Mouse (Mus musculus) spleen, adult 2 months (tissue): Measurements from ENCODE around the gene Skor1. TPM values are rescaled to one million over a fixed set of nuclear protein-coding genes. Genes with fewer than 3 reads are reported as not detected.

Experiments used
- DNase-seq, 2 experiments: peaks; one replicate each; pipeline versions ENCODE4 v3.0.0 to v3.0.0-alpha.2; 2012 to 2021; ENCODE audit warnings: low spot score in 2 of 2, low read depth in 1 of 2
- H3K27ac ChIP-seq: fragments of 200-500 bp; 2 replicates; pipeline ENCODE4 v1.5.1; 2012; ENCODE audit warnings: low read length, inconsistent platforms; ENCODE audit not compliant: insufficient read depth
- H3K27me3 ChIP-seq: fragments of 200-500 bp; 2 replicates; pipeline ENCODE4 v1.6.1; 2012; ENCODE audit warnings: mild to moderate bottlenecking, moderate library complexity, low read length, inconsistent platforms; ENCODE audit not compliant: control insufficient read depth, insufficient read depth
- H3K36me3 ChIP-seq: fragments of 200-500 bp; 2 replicates; pipeline ENCODE4 v1.6.1; 2012; ENCODE audit warnings: mild to moderate bottlenecking, low read length, inconsistent platforms; ENCODE audit not compliant: control insufficient read depth, insufficient read depth
- H3K4me1 ChIP-seq: fragments of 200-500 bp; 2 replicates; pipeline ENCODE4 v1.6.1; 2011; ENCODE audit warnings: inconsistent platforms; ENCODE audit not compliant: control insufficient read depth, insufficient read depth, insufficient read length
- H3K4me3 ChIP-seq: fragments of 200-500 bp; 2 replicates; pipeline ENCODE4 v1.5.1; 2011; ENCODE audit warnings: mild to moderate bottlenecking, inconsistent platforms; ENCODE audit not compliant: insufficient read depth, insufficient read length; ENCODE audit errors: extremely low read depth
- CTCF ChIP-seq: fragments of 200-500 bp; IDR thresholded peaks from 2 replicates; pipeline ENCODE4 v1.5.1; 2011; ENCODE audit warnings: mild to moderate bottlenecking, inconsistent platforms; ENCODE audit not compliant: insufficient read depth, insufficient read length, insufficient replicate concordance; ENCODE audit errors: extremely low read depth
- POLR2A ChIP-seq: fragments of 200-500 bp; IDR thresholded peaks from 2 replicates; pipeline ENCODE4 v1.6.1; 2011; ENCODE audit warnings: low read depth, low read length, inconsistent platforms
- WGBS: fragments of 180-500 bp; shearing (Covaris S2); methylation state at CpG from one replicate; pipeline ENCODE4 v1.1.7; 2018; 5-methylcytosine and 5-hydroxymethylcytosine counted together
- polyA plus RNA-seq: library from polyadenylated mRNA; depleted of rRNA; stranded (reverse); fragments of >200 nt; gene quantifications from 2 replicates; pipeline ENCODE4 v1.2.3, GENCODE M21; 2012

The Skor1 gene
- polyA plus RNA-seq, 1 experiment: 0.09 TPM

GRCm38 (mm10) chr9:63185249-63185648, 36.5 kb upstream of the Skor1 start:
- H3K4me1 ChIP-seq: no peaks in the 10 kb centered on the region
- H3K36me3 ChIP-seq: peaks cover 2% of the 10 kb centered on the region; the same call in 1 of the 2 replicates
- H3K4me3 ChIP-seq: no peak overlapping the region
- no peak for TF ChIP-seq POLR2A
- no peak for TF ChIP-seq CTCF
- H3K27me3 ChIP-seq: no peaks in the 10 kb centered on the region
- no peak for DNase-seq
- no peak overlapping the region for H3K27ac ChIP-seq
- 92% methylated on average over 7 of the region's 7 CpGs for WGBS

- TF ChIP-seq POLR2A (no peak), CTCF (no peak)
- 87% methylated on average over 7 of the region's 7 CpGs for WGBS
- no peak for DNase-seq
- H3K27ac ChIP-seq: no peak overlapping the region
- H3K4me3 ChIP-seq: no peak overlapping the region
- no peaks in the 10 kb centered on the region; the same call in 1 of the 2 replicates for H3K36me3 ChIP-seq
- no peaks in the 10 kb centered on the region for H3K27me3 ChIP-seq
- H3K4me1 ChIP-seq: no peaks in the 10 kb centered on the region
Observed at GRCm38 (mm10) chr9:63183864-63184263, 35.1 kb upstream of the Skor1 start.

- 90% methylated on average over 14 of the region's 14 CpGs for WGBS
- no peak for DNase-seq
- TF ChIP-seq CTCF (no peak), POLR2A (no peak)
- no peaks in the 10 kb centered on the region for H3K4me1 ChIP-seq
- no peak overlapping the region for H3K27ac ChIP-seq
- no peaks in the 10 kb centered on the region for H3K27me3 ChIP-seq
- no peak overlapping the region for H3K4me3 ChIP-seq
- no peaks in the 10 kb centered on the region; the same call in 1 of the 2 replicates for H3K36me3 ChIP-seq
Observed at GRCm38 (mm10) chr9:63182306-63182960, 33.7 kb upstream of the Skor1 start.

- DNase-seq: no peak
- TF ChIP-seq CTCF (no peak), POLR2A (no peak)
- H3K4me1 ChIP-seq: no peaks in the 10 kb centered on the region
- no peaks in the 10 kb centered on the region for H3K27me3 ChIP-seq
- WGBS: 92% methylated on average over 11 of the region's 11 CpGs
- H3K4me3 ChIP-seq: no peak overlapping the region
- no peaks in the 10 kb centered on the region; the same call in 1 of the 2 replicates for H3K36me3 ChIP-seq
- no peak overlapping the region for H3K27ac ChIP-seq
Observed at GRCm38 (mm10) chr9:63181337-63182178, 32.8 kb upstream of the Skor1 start.

- WGBS: 88% methylated on average over 8 of the region's 8 CpGs
- no peaks in the 10 kb centered on the region for H3K27me3 ChIP-seq
- no peak overlapping the region for H3K4me3 ChIP-seq
- no peaks in the 10 kb centered on the region for H3K4me1 ChIP-seq
- H3K36me3 ChIP-seq: no peaks in the 10 kb centered on the region; the same call in 1 of the 2 replicates
- no peak for DNase-seq
- TF ChIP-seq CTCF (no peak), POLR2A (no peak)
- no peak overlapping the region for H3K27ac ChIP-seq
Observed at GRCm38 (mm10) chr9:63178296-63178695, 29.5 kb upstream of the Skor1 start.

GRCm38 (mm10) chr9:63174001-63174721, 25.4 kb upstream of the Skor1 start:
- Histone ChIP-seq H3K36me3 (no peaks in the 10 kb centered on the region), H3K27me3 (no peaks in the 10 kb centered on the region), H3K27ac (no peak overlapping the region), H3K4me1 (no peaks in the 10 kb centered on the region), H3K4me3 (no peak overlapping the region)
- 85% methylated on average over 8 of the region's 8 CpGs for WGBS
- TF ChIP-seq CTCF (no peak), POLR2A (no peak)
- peak in 1 of 2 experiments; percentile 9 for DNase-seq
